Mouse (Mus musculus) olfactory bulb, adult 2 months (tissue): Measurements from ENCODE around the gene Mertk. TPM values are rescaled to one million over a fixed set of nuclear protein-coding genes. Genes with fewer than 3 reads are reported as not detected.

Experiments
- H3K27ac ChIP-seq: fragments of 200-500 bp; 2 replicates; pipeline ENCODE4 v1.5.1; 2012; ENCODE audit warnings: low read depth, low read length; ENCODE audit not compliant: insufficient read depth
- H3K4me1 ChIP-seq: fragments of 200-500 bp; 2 replicates; pipeline ENCODE4 v1.6.1; 2012; ENCODE audit warnings: low read length; ENCODE audit not compliant: control insufficient read depth, insufficient read depth
- H3K4me3 ChIP-seq: fragments of 200-500 bp; 2 replicates; pipeline ENCODE4 v1.5.1; 2012; ENCODE audit warnings: mild to moderate bottlenecking, low read depth, low read length, moderate library complexity; ENCODE audit not compliant: insufficient read depth
- CTCF ChIP-seq: fragments of 200-500 bp; IDR thresholded peaks from 2 replicates; pipeline ENCODE4 v1.5.1; 2012; ENCODE audit warnings: low read depth, mild to moderate bottlenecking, low read length, moderate library complexity; ENCODE audit not compliant: insufficient read depth
- POLR2A ChIP-seq: fragments of 200-500 bp; IDR thresholded peaks from 2 replicates; pipeline ENCODE4 v1.6.1; 2012; ENCODE audit warnings: mild to moderate bottlenecking, low read depth, low read length, moderate library complexity; ENCODE audit not compliant: insufficient read depth
- WGBS: fragments of 180-500 bp; shearing (Covaris S2); methylation state at CpG from one replicate; pipeline ENCODE4 v1.1.7; 2018; 5-methylcytosine and 5-hydroxymethylcytosine counted together
- polyA plus RNA-seq: library from polyadenylated mRNA; stranded (reverse); fragments of >200 nt; gene quantifications from 2 replicates; pipeline ENCODE4 v1.2.4, GENCODE M21; 2012; ENCODE audit warnings: low replicate concordance; ENCODE audit not compliant: missing spikeins, insufficient read depth, insufficient read length

Mertk gene
- polyA plus RNA-seq, 1 experiment = not detected

DNA sequence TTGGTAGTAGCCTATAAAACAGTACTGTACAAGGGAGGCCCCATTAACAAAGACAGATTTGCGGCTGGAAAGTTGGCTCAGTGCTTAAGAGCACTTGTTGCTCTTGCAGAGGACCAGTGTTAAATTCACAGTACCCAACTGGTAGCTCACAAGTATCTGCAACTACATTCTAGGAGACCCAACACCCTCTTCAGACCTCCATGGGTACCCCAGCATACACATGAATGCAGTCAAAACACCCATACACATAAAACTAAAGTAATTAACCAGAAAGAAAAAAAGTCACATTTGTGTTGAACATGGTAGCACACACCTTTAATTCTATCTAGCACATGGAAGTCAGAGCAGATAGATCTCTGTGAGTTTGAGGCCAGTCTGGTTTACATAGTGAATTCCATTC is 1.7 kb upstream of the Mertk start:
- peaks cover 12% of the 10 kb centered on the region for H3K4me1 ChIP-seq
- WGBS = 88% methylated on average over 1 of the region's 1 CpGs
- H3K4me3 ChIP-seq = no peak overlapping the region
- no peak overlapping the region for H3K27ac ChIP-seq
- TF ChIP-seq CTCF = no peak
- TF ChIP-seq POLR2A = no peak

- peaks cover 12% of the 10 kb centered on the region for H3K4me1 ChIP-seq
- WGBS = 54% methylated on average over 5 of the region's 5 CpGs
- H3K4me3 ChIP-seq = no peak overlapping the region
- H3K27ac ChIP-seq = no peak overlapping the region
- TF ChIP-seq CTCF (no peak), POLR2A (no peak)
Measured at GRCm38 (mm10) chr2:128697566-128697965, 1.2 kb upstream of the Mertk start.

DNA sequence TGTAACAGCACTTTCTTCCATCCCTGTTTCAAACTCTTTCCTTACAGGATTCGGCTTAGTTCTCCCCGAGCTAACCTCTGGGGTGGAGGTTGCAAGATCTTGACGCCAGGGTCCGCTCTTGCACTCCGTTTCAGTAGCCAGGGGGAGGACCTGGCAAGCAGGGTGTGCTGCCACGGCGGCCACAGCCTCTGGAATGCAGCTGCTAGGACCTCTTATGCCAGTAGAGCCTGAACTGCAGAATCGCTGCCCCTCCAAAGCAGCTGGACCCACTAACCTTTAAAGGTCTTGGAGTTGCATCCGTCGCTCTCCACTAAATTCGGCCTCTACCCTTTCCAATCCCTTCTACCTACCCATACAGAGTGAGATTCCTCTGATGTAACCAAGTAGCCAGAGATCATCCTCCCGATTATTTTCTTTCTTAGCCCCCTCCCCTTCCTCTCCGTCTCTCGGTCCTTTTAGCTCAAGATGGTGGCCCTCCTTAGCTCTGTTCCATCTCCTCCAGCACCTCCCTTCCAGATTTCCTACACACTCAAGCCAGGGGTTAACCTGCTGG is 540 bp upstream of the Mertk start:
- WGBS = under 1% methylated on average over 14 of the region's 14 CpGs
- Histone ChIP-seq H3K4me1 (peaks cover 12% of the 10 kb centered on the region), H3K27ac (peak overlapping the region; percentile 49; the same call in 1 of the 2 replicates), H3K4me3 (peak overlapping the region; percentile 51)
- no peak for TF ChIP-seq POLR2A
- peak; percentile 81 for TF ChIP-seq CTCF

DNA sequence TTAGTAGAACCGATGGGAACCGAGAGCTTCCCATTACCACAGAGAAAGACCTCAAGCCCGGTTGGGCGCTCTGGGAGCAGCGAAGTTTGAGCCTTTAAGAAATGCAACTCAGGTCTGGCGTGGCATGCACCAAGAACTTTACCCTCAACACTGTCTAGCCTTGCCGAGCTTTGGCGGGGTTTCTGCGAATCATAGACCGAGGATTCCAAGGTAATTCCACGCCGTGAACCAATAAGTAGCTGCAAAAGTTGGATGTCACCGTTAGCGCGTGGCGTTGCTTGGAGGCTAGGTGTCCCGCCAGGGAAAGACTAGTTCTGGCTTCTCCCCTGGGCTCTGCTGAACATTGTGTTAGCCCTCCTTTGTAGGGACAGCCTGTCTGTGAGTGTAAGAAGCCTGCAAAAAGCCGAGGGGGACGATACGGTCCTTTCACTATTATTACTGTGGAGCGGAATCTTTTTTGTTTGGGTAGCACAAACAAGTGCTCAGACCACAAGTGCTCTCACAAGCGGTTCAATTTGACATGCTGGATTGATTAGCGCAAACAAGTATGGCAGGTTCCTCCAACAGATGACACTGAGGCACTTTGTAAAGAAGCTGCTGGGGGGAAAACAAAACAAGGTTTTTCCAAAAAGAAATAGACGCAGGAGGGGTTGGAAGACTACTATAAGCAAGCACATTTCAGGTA is 587 bp downstream of the Mertk start:
- WGBS = 4% methylated on average over 24 of the region's 24 CpGs
- no peak for TF ChIP-seq CTCF
- TF ChIP-seq POLR2A = no peak; the same call in none of the 2 replicates

GRCm38 (mm10) chr2:128704474-128704873 is 5.7 kb downstream of the Mertk start:
- Histone ChIP-seq H3K27ac (no peak overlapping the region), H3K4me1 (no peaks in the 10 kb centered on the region), H3K4me3 (no peak overlapping the region)
- 58% methylated on average over 3 of the region's 3 CpGs for WGBS
- TF ChIP-seq POLR2A = no peak
- TF ChIP-seq CTCF = no peak

More for the DNA sequence above, 587 bp downstream of the Mertk start:
- Histone ChIP-seq H3K4me1 (peaks cover 12% of the 10 kb centered on the region), H3K4me3 (peak overlapping the region; percentile 51), H3K27ac (peak overlapping the region; percentile 18; the same call in 1 of the 2 replicates)

DNA sequence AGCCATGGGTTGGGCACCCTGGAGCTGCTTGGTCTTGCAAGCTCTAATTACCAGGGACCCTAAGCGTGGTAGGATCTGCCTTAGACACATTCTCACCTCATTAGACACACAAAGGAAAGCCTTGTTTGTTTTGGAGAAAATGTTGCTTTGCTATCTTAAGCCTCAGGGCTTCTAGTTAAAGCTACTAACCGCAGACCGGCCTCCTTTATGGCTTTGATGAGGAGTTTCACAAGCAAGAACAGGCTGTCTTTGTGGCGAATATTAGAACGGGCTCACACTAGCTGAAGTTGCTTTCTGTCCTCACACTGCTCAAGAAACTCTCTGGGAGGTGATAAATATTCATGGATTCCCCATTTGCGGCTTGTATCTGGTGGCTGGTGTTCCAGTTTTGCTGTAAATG is 10.5 kb downstream of the Mertk start:
- Histone ChIP-seq H3K4me1 (peaks cover 3% of the 10 kb centered on the region), H3K27ac (no peak overlapping the region), H3K4me3 (no peak overlapping the region)
- WGBS = 36% methylated on average over 6 of the region's 6 CpGs
- no peak for TF ChIP-seq POLR2A
- TF ChIP-seq CTCF = no peak

DNA sequence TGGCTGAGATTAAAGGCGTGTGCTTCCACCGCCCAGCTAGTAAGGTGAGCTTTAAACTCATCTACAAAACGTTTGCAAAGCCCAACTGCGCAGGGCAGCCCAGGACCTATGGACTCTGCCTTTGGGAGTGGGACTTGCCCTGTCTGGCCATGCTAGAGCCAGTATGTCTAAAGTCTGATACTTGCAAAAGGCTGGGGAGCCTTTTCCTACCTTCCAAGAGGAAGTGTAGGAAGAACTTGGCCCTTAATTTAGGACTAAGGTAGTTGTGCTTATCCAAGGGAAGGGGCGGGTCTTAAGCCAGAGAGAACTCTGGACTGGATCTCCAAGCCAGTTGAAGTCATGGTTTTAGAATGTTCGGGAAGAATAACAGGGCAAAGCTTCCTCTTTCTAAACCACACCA is 11.9 kb downstream of the Mertk start:
- H3K4me1 ChIP-seq = peaks cover 3% of the 10 kb centered on the region
- WGBS = 87% methylated on average over 6 of the region's 6 CpGs
- no peak for TF ChIP-seq POLR2A
- no peak for TF ChIP-seq CTCF
- H3K4me3 ChIP-seq = no peak overlapping the region
- no peak overlapping the region for H3K27ac ChIP-seq

DNA sequence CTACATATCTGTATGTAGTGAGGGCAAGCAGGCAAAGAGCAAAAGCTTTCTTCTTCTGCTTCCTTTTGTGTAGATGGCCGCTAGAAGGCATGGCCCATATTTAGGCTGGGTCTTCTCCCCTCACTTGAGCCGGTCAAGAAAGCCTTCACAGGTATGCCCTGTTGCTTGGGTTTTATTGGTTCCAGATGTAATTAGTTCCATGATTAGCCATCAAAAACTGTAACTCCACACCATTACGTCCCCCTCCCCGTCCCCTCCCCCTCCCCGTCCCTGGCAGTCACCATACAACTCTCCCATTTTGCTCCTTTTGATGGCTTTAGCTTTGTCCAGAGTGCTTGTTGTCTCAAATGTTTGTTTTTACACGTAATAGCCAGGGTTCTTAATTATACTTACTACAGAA is 14.2 kb downstream of the Mertk start:
- H3K4me1 ChIP-seq = peaks cover 3% of the 10 kb centered on the region
- no peak for TF ChIP-seq POLR2A
- no peak overlapping the region for H3K4me3 ChIP-seq
- H3K27ac ChIP-seq = no peak overlapping the region
- WGBS = 59% methylated on average over 6 of the region's 6 CpGs

DNA sequence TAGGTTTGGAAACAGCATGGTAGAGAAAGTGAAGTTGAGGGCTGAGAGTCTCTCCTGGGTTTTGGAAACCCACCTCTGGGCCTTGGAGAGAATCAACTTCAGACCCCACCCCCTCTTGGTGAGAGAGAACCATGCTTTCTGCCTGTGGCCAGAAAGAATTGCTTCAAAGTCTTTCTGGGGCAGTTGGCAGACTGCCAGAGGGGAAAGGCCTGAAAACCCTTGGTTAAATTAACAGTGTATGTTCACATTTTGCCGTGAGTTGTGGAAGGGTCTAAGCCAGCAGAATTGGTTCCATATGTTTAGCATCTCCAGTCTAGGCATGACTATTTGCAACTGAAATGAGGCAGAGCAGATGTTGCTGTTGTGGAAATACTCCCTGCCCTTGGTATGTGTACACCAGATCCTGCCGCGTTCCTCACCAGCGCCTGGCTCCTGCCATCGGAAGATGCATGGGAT is 14.8 kb downstream of the Mertk start:
- no peak overlapping the region for H3K27ac ChIP-seq
- no peak for TF ChIP-seq POLR2A
- no peak for TF ChIP-seq CTCF
- WGBS = 71% methylated on average over 5 of the region's 5 CpGs

DNA sequence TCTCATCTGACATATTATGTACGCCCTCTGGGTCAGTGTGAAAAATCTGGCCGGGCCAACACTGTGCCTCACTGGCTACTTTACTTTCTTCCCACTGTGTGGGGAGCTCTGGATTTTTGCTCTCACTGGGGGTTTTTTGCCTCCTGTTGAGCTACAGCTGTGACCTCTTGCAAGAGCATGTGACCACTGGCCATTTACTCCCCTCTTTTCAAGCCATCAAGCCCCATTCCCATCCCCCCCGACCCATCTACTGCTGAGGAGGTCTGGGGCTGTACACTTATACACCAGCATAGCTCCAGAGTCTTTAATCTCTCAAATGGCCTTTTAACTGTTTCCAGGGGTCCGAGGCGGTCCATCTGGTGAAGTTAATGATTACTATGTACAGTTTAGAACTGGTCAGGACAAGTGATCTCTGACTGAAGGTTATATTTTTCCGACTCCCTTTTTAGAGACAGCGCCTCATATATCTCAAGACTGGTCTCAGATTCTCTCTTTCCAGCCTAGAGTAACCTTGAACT is 16.0 kb downstream of the Mertk start:
- H3K27ac ChIP-seq = no peak overlapping the region
- 72% methylated on average over 7 of the region's 7 CpGs for WGBS
- H3K4me1 ChIP-seq = peaks cover 3% of the 10 kb centered on the region
- TF ChIP-seq POLR2A (no peak), CTCF (no peak)
- no peak overlapping the region for H3K4me3 ChIP-seq

More for the DNA sequence above, 14.8 kb downstream of the Mertk start:
- H3K4me1 ChIP-seq = peaks cover 3% of the 10 kb centered on the region
- no peak overlapping the region for H3K4me3 ChIP-seq
